Mouse (Mus musculus) bone marrow macrophage, adult 2 months (primary cell): ENCODE data around the gene Spats2.

Experiments used
- CTCF ChIP-seq: IDR thresholded peaks from 2 replicates; pipeline ENCODE4 v1.5.1; 2012; ENCODE audit warnings: low read depth, mild to moderate bottlenecking, low read length, moderate library complexity
- POLR2A ChIP-seq: IDR thresholded peaks from 2 replicates; pipeline ENCODE4 v1.6.1; 2012; ENCODE audit warnings: mild to moderate bottlenecking, low read depth, low read length, borderline replicate concordance

GRCm38 (mm10) chr15:99107866-99108265 lies 17.9 kb upstream of the Spats2 start:
- TF ChIP-seq POLR2A (no peak), CTCF (no peak)
